ENCODE assay signal across 8 mouse cellular contexts in the genomic region with DNA sequence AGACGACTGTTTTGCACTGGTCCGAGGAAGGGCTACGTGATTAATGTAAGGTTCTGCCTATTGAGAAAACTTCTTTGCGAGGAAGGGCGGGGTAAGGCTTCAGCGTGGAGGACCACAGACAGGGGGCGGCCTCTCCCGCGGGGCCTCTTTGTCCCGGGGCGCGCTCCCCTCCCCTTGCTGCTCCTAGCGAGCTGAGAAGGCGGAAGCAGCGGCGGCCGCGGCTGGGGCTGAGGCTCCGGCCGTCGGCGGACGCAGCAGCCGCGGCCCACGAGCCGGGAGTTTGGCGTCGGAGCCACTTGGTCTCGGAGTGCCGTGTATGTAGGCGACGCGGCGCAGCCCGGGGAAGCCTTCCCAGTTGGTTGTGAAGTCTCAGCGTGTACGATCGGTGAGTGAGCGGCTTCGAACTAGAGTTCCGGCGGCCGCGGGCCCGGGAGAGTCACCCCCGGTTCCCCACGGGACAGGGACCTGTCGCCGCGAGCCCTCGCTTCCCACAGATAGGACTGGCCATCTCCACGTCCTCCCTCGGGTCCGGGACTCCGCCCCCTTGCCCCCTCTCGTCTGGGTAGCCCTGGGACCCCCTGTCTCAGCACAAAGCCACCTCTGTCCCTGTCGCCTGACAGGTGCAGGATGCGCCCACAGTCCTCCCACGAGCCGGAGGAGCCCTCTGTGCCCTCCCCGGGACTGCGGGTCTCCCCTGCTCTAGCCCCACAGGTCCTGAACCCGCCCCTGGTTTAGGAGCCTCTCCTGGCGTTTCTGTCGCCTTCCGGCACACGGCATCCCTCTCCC. TPM values are rescaled to one million over a fixed set of nuclear protein-coding genes. Genes with fewer than 3 reads are reported as not detected.
DNase-seq lines count a peak whose midpoint lies in the region; ATAC-seq and TF ChIP-seq lines count a peak whose summit lies in the region.

Gene Traf6 (plus strand): TSS at position 194 of the 786 bp plus-strand sequence.

- H3K27ac ChIP-seq in lung, embryonic 16.5 days (ENCODE audit: low read length): peak within 1 kb of the TSS; percentile 12; the same call in 1 of the 2 replicates
- no peak within 1 kb of the TSS for H3K27ac ChIP-seq in thymus, adult 2 months (ENCODE audit: control insufficient read depth, insufficient read depth, low read length)

- H3K27me3 ChIP-seq in lung, embryonic 16.5 days (ENCODE audit: control insufficient read depth, insufficient read depth, low read depth, low read length): no peaks in the 10 kb centered on the region; the same call in 1 of the 2 replicates
- H3K27me3 ChIP-seq in thymus, adult 2 months (ENCODE audit: control insufficient read depth, insufficient read depth, low read length): no peaks in the 10 kb centered on the region

- peak; percentile 77 for TF ChIP-seq POLR2A in thymus, adult 2 months (IDR thresholded peaks at IDR 0.05; ENCODE audit: control insufficient read depth, extremely low read depth, insufficient read depth, low read length, poor library complexity)

- no peaks in the 10 kb centered on the region for H3K9me3 ChIP-seq in lung, embryonic 16.5 days (ENCODE audit: control insufficient read depth, low read length)

- H3K36me3 ChIP-seq in lung, embryonic 16.5 days (ENCODE audit: control insufficient read depth, insufficient read depth, low read length): no peaks in the 10 kb centered on the region
- peaks cover 5% of the 10 kb centered on the region; the same call in 1 of the 2 replicates for H3K36me3 ChIP-seq in thymus, adult 2 months (ENCODE audit: control insufficient read depth, insufficient read depth, low read length)

- peak within 1 kb of the TSS; percentile 94 for H3K9ac ChIP-seq in lung, embryonic 16.5 days (ENCODE audit: low read length)

- H3K4me3 ChIP-seq in lung, embryonic 16.5 days (ENCODE audit: low read length): peak within 1 kb of the TSS; percentile 91
- H3K4me3 ChIP-seq in thymus, adult 2 months (ENCODE audit: control insufficient read depth, insufficient read depth, low read length): peak within 1 kb of the TSS; percentile 85

- H3K4me1 ChIP-seq in lung, embryonic 16.5 days (replicated peaks; ENCODE audit: control insufficient read depth, insufficient read depth, low read length): peaks cover 6% of the 10 kb centered on the region
- peaks cover 4% of the 10 kb centered on the region; the same call in 1 of the 2 replicates for H3K4me1 ChIP-seq in thymus, adult 2 months (replicated peaks; ENCODE audit: control insufficient read depth, insufficient read depth, low read length)

- H3K4me2 ChIP-seq in lung, embryonic 16.5 days (ENCODE audit: low read depth, low read length): peak within 1 kb of the TSS; percentile 62

- TF ChIP-seq CTCF in thymus, adult 2 months (IDR thresholded peaks at IDR 0.05; ENCODE audit: borderline replicate concordance, control insufficient read depth, extremely low read depth, insufficient read depth, low read length, poor library complexity): peak; percentile 82; the same call in 1 of the 2 replicates

- peak; percentile 92 for DNase-seq in Muller cell, postnatal 12 days (ENCODE audit: inconsistent ontology term)
- peak; percentile 73 for DNase-seq in cerebellum, adult 9-10 months
- DNase-seq in layer of hippocampus, adult 9-10 months (ENCODE audit: low spot score): peak; percentile 55
- peak; percentile 75 for DNase-seq in ovary, adult 18-20 months (ENCODE audit: low spot score)
- peak; percentile 89 for DNase-seq in thymus, adult 2 months

- ATAC-seq in frontal cortex, adult (ENCODE audit: low TSS enrichment): peak; percentile 98
- peak; percentile 96 to 99 for ATAC-seq in hematopoietic stem cell, adult 5-6 weeks (replicated peaks in 1 of 2; ENCODE audit: insufficient read depth in 1 of 2, low FRiP score in 2 of 2, low TSS enrichment in 1 of 2, low read depth in 1 of 2, poor library complexity in 2 of 2, severe bottlenecking in 2 of 2)
- ATAC-seq in lung, embryonic 16.5 days (ENCODE audit: low read depth): peak; percentile 98

- WGBS in lung, embryonic 16.5 days: under 1% methylated on average over 60 of the region's 68 CpGs
- WGBS in thymus, adult 2 months: under 1% methylated on average over 64 of the region's 68 CpGs

RNA-seq across cellular contexts. Expression of gene Traf6, which starts in this region (rescaled TPM):
- 21.7 and 23.7 TPM in 2 replicates for total RNA-seq in hematopoietic stem cell, adult 5-6 weeks (2017)
- polyA plus RNA-seq in lung, embryonic 16.5 days (2015; fragmentation: Nextera tagmentation; extraction: Ambion mirVana): 9.5 and 10.5 TPM in 2 replicates
- 31.9 and 34.5 TPM in 2 replicates for polyA plus RNA-seq in thymus, adult 2 months (2012; rRNA removed)
